Mouse (Mus musculus) forebrain, embryonic 13.5 days (tissue): ENCODE results near the gene Ddah1. TPM values are rescaled to one million over a fixed set of nuclear protein-coding genes. Genes with fewer than 3 reads are reported as not detected.
"Not testable (repeated sequence)": the region's sequence is repeated elsewhere in the genome, so short reads cannot be mapped to it uniquely, and the experiment has no call there.

ENCODE experiments used
- ATAC-seq: fragments of 200-750 bp; cut with Nextera tagmentation; 2 replicates; pipeline ENCODE4 v1.8.0; 2017
- H3K27ac ChIP-seq: fragments of 300-500 bp; sonication (generic); 2 replicates; pipeline ENCODE4 v1.5.1; 2015; ENCODE audit warnings: inconsistent platforms, mild to moderate bottlenecking, moderate library complexity
- H3K27me3 ChIP-seq: fragments of 300-500 bp; sonication (generic); 2 replicates; pipeline ENCODE4 v1.6.1; 2015; ENCODE audit warnings: mild to moderate bottlenecking, inconsistent platforms
- H3K36me3 ChIP-seq: fragments of 300-500 bp; sonication (generic); 2 replicates; pipeline ENCODE4 v1.6.1; 2015; ENCODE audit warnings: mild to moderate bottlenecking, inconsistent platforms; ENCODE audit not compliant: poor library complexity, severe bottlenecking
- H3K4me1 ChIP-seq: fragments of 300-500 bp; sonication (generic); 2 replicates; pipeline ENCODE4 v1.6.1; 2015; ENCODE audit warnings: inconsistent platforms
- H3K4me2 ChIP-seq: fragments of 300-500 bp; sonication (generic); 2 replicates; pipeline ENCODE4 v1.6.1; 2015; ENCODE audit warnings: inconsistent platforms, mild to moderate bottlenecking, moderate library complexity
- H3K4me3 ChIP-seq: fragments of 300-500 bp; sonication (generic); 2 replicates; pipeline ENCODE4 v1.5.1; 2015; ENCODE audit warnings: mild to moderate bottlenecking, inconsistent platforms
- H3K9ac ChIP-seq: fragments of 300-500 bp; sonication (generic); 2 replicates; pipeline ENCODE4 v1.6.1; 2015; ENCODE audit warnings: mild to moderate bottlenecking, inconsistent platforms
- H3K9me3 ChIP-seq: fragments of 300-500 bp; sonication (generic); replicated peaks from 2 replicates; pipeline ENCODE4 v1.6.1; 2016; ENCODE audit warnings: inconsistent platforms
- WGBS: fragments of 180-500 bp; shearing (Covaris S2); methylation state at CpG from one replicate; pipeline ENCODE4 v1.1.7; 2015; 5-methylcytosine and 5-hydroxymethylcytosine counted together
- polyA plus RNA-seq: library from polyadenylated mRNA; unstranded; fragments of >200 nt; fragmentation: Nextera tagmentation; extraction: Ambion mirVana; gene quantifications from 2 replicates; pipeline ENCODE4 v1.2.1, GENCODE M21; 2015

Ddah1 gene
- polyA plus RNA-seq, 1 experiment from 2014 or later, result 149 TPM

DNA sequence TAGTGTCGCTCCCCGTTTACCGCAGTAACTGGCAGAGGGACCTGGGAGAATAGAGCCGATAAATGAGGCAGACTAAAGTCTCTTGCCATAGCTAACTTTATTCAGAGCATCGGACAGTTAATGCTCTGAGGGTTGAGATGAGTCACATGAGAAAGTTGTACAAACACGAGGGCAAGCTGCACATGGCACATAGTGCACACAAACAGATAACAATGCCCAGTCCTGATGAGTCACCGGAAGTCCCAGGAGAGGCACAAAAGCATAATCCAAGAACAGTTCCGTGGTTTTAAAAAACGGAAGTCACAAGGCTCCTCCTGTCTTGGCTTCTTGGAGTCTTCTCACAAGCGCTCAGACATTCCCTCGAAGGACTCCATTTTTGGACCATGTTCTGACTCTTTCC is 117.6 kb downstream of the Ddah1 start:
- Histone ChIP-seq H3K4me1 (no peaks in the 10 kb centered on the region), H3K27me3 (no peaks in the 10 kb centered on the region), H3K4me2 (no peak overlapping the region), H3K4me3 (no peak overlapping the region), H3K9ac (no peak overlapping the region), H3K36me3 (0 out of 2 replicates have a peak, but pooled peaks cover 4% of the 10 kb centered on the region), H3K27ac (no peak overlapping the region), H3K9me3 (no peaks in the 10 kb centered on the region)
- WGBS, result 91% methylated on average over 11 of the region's 11 CpGs
- no peak for ATAC-seq

DNA sequence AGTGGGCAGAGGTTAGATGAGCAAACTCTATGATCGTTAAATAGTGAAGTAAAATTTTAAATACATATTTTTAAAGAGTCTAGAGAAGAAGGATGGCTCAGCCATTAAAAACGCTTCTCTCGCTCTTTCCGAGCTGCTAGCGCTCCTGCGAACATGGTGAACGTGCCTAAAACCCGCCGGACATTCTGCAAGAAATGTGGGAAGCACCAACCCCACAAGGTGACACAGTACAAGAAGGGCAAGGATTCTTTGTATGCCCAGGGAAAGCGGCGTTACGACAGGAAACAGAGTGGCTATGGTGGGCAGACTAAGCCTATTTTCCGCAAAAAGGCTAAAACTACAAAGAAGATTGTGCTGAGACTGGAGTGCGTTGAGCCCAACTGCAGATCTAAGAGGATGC is 120.4 kb downstream of the Ddah1 start:
- peaks cover 25% of the 10 kb centered on the region for H3K4me1 ChIP-seq
- H3K4me2 ChIP-seq, ATAC-seq, H3K27ac ChIP-seq, H3K27me3 ChIP-seq, H3K9me3 ChIP-seq, H3K9ac ChIP-seq, H3K4me3 ChIP-seq, H3K36me3 ChIP-seq: not testable (repeated sequence)
- WGBS, result 81% methylated on average over 14 of the region's 14 CpGs

DNA sequence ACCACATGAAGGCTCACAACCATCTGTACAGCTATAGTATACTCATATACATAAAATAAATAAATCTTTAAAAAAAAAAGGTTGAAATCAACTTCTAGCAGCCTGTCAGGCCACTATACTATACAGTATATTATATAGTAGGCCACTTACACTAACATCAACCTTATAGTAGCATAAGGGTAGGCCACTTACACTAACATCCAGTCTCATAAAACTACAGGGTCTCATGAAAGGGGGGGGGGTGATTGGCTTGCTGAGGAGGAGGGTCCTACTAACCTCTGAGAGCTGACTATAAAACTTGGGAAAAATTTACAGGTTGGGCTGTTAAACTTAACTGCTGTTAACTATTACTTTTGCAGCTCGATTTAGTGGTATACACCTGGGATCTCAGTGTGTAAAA is 121.9 kb downstream of the Ddah1 start:
- WGBS, result 95% methylated on average over 1 of the region's 1 CpGs
- H3K4me1 ChIP-seq, result peaks cover 36% of the 10 kb centered on the region
- H3K27me3 ChIP-seq, result no peaks in the 10 kb centered on the region
- H3K36me3 ChIP-seq, result no peaks in the 10 kb centered on the region
- H3K27ac ChIP-seq, result no peak overlapping the region
- no peak overlapping the region for H3K4me3 ChIP-seq
- no peaks in the 10 kb centered on the region for H3K9me3 ChIP-seq
- ATAC-seq, result no peak
- H3K4me2 ChIP-seq, result no peak overlapping the region
- H3K9ac ChIP-seq, result no peak overlapping the region

DNA sequence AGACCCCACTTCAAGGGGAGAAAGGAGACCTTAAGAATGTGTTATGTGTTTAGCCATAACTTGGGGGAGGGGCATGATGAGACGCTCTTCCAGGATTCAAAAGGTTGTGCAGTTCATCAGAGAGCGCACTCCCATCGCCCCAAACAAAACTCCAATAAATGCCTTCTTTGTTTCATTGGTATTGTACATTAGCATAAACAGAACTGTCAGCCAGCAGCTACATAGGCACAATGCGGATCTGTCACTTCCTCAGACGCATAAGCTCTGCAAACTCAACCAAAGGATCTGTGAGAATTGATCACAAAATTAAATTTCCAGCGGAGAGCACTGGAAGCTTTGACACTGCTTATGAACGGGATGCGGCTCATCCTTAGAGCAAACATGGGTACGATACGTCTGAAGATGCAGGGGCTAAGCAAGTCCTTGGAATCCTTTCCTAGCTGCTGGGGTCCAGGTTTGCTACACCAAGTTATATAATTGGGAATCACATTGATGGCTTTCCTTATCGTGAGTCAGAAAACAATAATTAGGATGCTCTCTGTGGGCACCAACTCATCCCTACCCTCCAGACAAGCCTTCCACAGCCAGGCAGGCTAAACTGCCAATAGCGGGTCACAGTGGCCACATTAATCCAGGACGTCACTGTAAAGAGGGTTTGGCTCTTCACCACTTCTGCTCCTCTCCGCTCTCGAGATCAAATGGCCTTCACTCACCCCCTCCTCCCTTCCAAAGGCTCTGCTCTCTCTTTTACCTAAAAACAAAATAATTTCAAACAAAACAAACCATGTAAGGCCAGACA is 123.8 kb downstream of the Ddah1 start:
- H3K36me3 ChIP-seq, result no peaks in the 10 kb centered on the region
- ATAC-seq, result no peak
- H3K27me3 ChIP-seq, result no peaks in the 10 kb centered on the region
- WGBS, result 66% methylated on average over 15 of the region's 15 CpGs
- no peak overlapping the region for H3K9ac ChIP-seq
- no peak overlapping the region for H3K4me3 ChIP-seq
- peak overlapping the region; percentile 37; the same call in 1 of the 2 replicates for H3K27ac ChIP-seq
- no peaks in the 10 kb centered on the region for H3K9me3 ChIP-seq
- H3K4me1 ChIP-seq, result peaks cover 51% of the 10 kb centered on the region
- no peak overlapping the region for H3K4me2 ChIP-seq

DNA sequence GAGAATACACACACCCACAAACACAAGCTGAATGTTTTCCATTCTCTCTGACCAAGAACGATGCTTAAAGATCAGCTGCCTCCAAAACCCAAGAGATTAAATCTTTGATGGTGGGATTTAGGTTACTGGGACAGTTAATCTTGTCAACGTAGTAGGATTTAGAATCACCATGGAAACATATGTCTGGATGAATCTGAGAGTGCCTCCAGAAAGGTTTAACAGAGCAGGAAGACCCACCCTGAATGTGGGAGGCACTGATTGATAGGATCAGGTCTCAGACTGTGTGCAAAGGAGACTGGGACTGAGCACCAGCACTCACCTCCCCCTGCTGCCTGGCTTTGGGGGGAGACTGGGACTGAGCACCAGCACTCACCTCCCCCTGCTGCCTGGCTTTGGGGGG is 124.8 kb downstream of the Ddah1 start:
- Histone ChIP-seq H3K36me3 (no peaks in the 10 kb centered on the region), H3K4me2 (no peak overlapping the region), H3K4me3 (no peak overlapping the region), H3K27me3 (no peaks in the 10 kb centered on the region), H3K9me3 (no peaks in the 10 kb centered on the region), H3K4me1 (peaks cover 59% of the 10 kb centered on the region), H3K27ac (peak overlapping the region; percentile 37), H3K9ac (no peak overlapping the region)
- ATAC-seq, result no peak
- 19% methylated on average over 2 of the region's 2 CpGs for WGBS

DNA sequence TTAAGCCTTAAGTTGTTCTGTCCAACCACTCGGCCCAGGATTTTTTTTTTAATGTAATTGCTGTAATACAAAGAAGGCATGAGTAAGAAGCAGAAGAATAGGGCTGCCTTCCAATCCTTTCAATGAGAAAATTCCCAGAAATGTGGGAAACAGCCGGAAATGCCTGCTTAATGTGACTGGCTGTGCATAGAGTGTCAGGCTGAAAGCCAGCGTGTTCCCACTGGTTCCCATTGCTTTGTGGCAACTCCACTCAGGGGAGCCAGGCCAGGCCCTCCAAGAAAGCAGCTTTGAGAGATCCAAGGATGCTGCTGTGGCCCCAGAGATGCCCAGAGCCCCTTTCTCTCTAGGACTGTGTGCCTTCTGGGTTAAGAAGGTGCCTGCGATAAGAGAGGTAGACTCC is 126.9 kb downstream of the Ddah1 start:
- H3K9ac ChIP-seq, result no peak overlapping the region
- WGBS, result 21% methylated on average over 4 of the region's 4 CpGs
- no peak overlapping the region for H3K4me2 ChIP-seq
- H3K27me3 ChIP-seq, result no peaks in the 10 kb centered on the region
- no peak overlapping the region for H3K4me3 ChIP-seq
- peak overlapping the region; percentile 88 for H3K27ac ChIP-seq
- H3K36me3 ChIP-seq, result no peaks in the 10 kb centered on the region
- peak; percentile 66 for ATAC-seq
- H3K9me3 ChIP-seq, result no peaks in the 10 kb centered on the region
- H3K4me1 ChIP-seq, result peaks cover 65% of the 10 kb centered on the region

DNA sequence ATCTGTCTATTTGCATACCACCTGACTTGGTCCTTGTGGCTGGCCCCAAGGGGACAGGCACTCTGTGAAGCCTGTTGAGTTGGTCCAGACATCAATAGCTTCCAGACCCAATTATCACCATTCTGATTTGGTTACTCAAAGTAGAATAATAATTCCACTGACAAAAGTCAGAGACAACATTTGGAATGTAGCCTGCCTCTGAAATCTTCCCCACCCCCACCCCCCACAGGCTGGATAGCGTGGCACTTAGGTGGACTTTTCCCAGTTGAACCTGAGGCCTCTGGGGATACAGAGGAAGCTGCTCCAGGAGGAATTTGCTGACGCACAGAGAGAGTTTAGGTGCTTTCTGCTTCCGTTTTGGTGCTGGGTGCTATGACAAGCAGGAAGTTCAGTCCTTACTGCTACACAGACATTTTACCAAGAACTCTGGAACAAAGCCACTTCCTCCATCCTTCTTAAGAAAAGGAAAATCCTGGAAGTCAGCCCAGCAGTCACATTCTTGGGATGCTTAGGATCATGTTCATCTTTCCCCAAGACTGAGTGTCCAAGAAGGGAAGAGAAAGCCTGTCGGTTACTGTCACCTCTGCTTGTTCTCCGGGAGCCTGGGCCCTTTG is 127.5 kb downstream of the Ddah1 start:
- Histone ChIP-seq H3K4me3 (no peak overlapping the region), H3K4me1 (peaks cover 71% of the 10 kb centered on the region), H3K36me3 (no peaks in the 10 kb centered on the region), H3K27me3 (no peaks in the 10 kb centered on the region), H3K27ac (peak overlapping the region; percentile 88), H3K9me3 (no peaks in the 10 kb centered on the region), H3K4me2 (no peak overlapping the region), H3K9ac (no peak overlapping the region)
- 57% methylated on average over 5 of the region's 5 CpGs for WGBS
- peak; percentile 9; the same call in 1 of the 2 replicates for ATAC-seq

- Histone ChIP-seq H3K27me3 (no peaks in the 10 kb centered on the region), H3K9me3 (no peaks in the 10 kb centered on the region), H3K36me3 (no peaks in the 10 kb centered on the region), H3K4me3 (no peak overlapping the region), H3K9ac (no peak overlapping the region), H3K4me1 (peaks cover 74% of the 10 kb centered on the region), H3K27ac (no peak overlapping the region; the same call in 1 of the 2 replicates), H3K4me2 (no peak overlapping the region)
- no peak for ATAC-seq
- WGBS, result 80% methylated on average over 6 of the region's 6 CpGs
Observed at GRCm38 (mm10) chr3:145887430-145887971, 129.0 kb downstream of the Ddah1 start.

- H3K9ac ChIP-seq, result no peak overlapping the region
- no peaks in the 10 kb centered on the region for H3K27me3 ChIP-seq
- H3K4me2 ChIP-seq, result peak overlapping the region; percentile 4; the same call in 1 of the 2 replicates
- H3K36me3 ChIP-seq, result peaks cover 7% of the 10 kb centered on the region; the same call in 1 of the 2 replicates
- H3K27ac ChIP-seq, result peak overlapping the region; percentile 94
- no peak overlapping the region for H3K4me3 ChIP-seq
- peak; percentile 93 for ATAC-seq
- WGBS, result 16% methylated on average over 18 of the region's 18 CpGs
- H3K9me3 ChIP-seq, result no peaks in the 10 kb centered on the region
- H3K4me1 ChIP-seq, result peaks cover 63% of the 10 kb centered on the region
Observed at GRCm38 (mm10) chr3:145890346-145891132, 132.1 kb downstream of the Ddah1 start.

- Histone ChIP-seq H3K4me1 (peaks cover 54% of the 10 kb centered on the region), H3K4me2 (no peak overlapping the region), H3K9ac (no peak overlapping the region), H3K27ac (peak overlapping the region; percentile 94; the same call in 1 of the 2 replicates), H3K27me3 (no peaks in the 10 kb centered on the region), H3K36me3 (peaks cover 18% of the 10 kb centered on the region; the same call in 1 of the 2 replicates), H3K9me3 (no peaks in the 10 kb centered on the region), H3K4me3 (no peak overlapping the region)
- ATAC-seq, result no peak
- WGBS, result 85% methylated on average over 3 of the region's 3 CpGs
Observed at GRCm38 (mm10) chr3:145892451-145892850, 134.0 kb downstream of the Ddah1 start.

DNA sequence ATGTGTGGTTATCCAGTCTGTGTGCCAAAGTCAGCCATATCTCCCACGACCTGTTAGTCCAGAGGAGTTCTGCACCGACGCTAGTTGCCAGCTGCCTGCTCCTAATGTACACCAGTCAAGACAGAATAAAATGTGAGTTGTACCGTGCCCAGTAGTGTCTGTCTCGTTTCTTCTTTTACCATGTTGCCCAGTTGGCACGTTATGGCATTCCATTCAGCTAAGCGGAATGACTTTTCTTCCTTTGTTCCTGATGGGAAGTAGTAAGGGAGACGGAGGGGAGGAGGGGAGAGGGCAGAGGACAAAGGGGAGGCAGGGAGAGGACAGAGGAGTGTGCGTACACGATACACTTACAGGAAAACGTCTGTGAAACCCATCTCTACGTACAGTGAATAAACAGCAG is 135.7 kb downstream of the Ddah1 start:
- Histone ChIP-seq H3K4me2 (no peak overlapping the region), H3K9me3 (no peaks in the 10 kb centered on the region), H3K27ac (no peak overlapping the region), H3K36me3 (peaks cover 18% of the 10 kb centered on the region; the same call in 1 of the 2 replicates), H3K4me1 (peaks cover 48% of the 10 kb centered on the region), H3K27me3 (no peaks in the 10 kb centered on the region), H3K9ac (no peak overlapping the region), H3K4me3 (no peak overlapping the region)
- WGBS, result 55% methylated on average over 12 of the region's 12 CpGs
- ATAC-seq, result no peak

DNA sequence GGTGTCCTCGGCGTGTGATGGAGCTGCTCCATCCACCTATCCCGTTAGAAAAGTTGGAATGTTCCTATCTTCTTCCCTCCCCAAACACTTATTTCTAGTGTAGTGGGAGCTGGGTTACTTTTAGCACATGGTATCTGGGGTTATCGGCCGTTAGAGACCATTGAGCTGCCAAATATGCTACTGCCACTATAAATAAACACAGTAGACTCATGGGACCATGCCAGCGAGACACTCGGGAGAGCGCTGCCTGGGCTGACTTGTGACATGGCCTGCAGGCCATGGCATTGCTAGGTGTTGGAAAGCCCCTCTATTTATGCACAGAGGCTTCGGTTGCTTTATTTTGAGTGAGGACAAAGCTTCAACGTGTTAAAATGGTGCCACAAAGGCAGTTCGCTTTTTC is 139.3 kb downstream of the Ddah1 start:
- H3K4me2 ChIP-seq, result no peak overlapping the region
- ATAC-seq, result no peak
- no peaks in the 10 kb centered on the region for H3K9me3 ChIP-seq
- no peak overlapping the region for H3K9ac ChIP-seq
- no peak overlapping the region for H3K27ac ChIP-seq
- no peaks in the 10 kb centered on the region for H3K27me3 ChIP-seq
- peaks cover 18% of the 10 kb centered on the region; the same call in 1 of the 2 replicates for H3K36me3 ChIP-seq
- H3K4me3 ChIP-seq, result no peak overlapping the region
- peaks cover 27% of the 10 kb centered on the region for H3K4me1 ChIP-seq
- WGBS, result 83% methylated on average over 11 of the region's 11 CpGs
